Mouse (Mus musculus): ENCODE measurements around the gene Zgpat.

- TF ChIP-seq POLR2A (IDR thresholded peaks at IDR 0.05; ENCODE audit: control insufficient read depth, extremely low read depth, insufficient read depth, low read length, poor library complexity) (no peak), CTCF (IDR thresholded peaks at IDR 0.05; ENCODE audit: borderline replicate concordance, control insufficient read depth, extremely low read depth, insufficient read depth, low read length, poor library complexity) (no peak)
These were observed 39.0 kb downstream of the Zgpat start for GRCm38 (mm10) chr2:181403722-181404121.
